Mouse (Mus musculus) c-Kit-positive CD71-negative TER-119-negative erythroid progenitor cells, embryonic 14.5 days (primary cell): Measurements from ENCODE around the gene Arhgap21.

Source experiments
- DNase-seq: peaks from one replicate; pipeline ENCODE4 v3.0.0-alpha.2; 2013; ENCODE audit warnings: low read depth

The Arhgap21 gene

DNA sequence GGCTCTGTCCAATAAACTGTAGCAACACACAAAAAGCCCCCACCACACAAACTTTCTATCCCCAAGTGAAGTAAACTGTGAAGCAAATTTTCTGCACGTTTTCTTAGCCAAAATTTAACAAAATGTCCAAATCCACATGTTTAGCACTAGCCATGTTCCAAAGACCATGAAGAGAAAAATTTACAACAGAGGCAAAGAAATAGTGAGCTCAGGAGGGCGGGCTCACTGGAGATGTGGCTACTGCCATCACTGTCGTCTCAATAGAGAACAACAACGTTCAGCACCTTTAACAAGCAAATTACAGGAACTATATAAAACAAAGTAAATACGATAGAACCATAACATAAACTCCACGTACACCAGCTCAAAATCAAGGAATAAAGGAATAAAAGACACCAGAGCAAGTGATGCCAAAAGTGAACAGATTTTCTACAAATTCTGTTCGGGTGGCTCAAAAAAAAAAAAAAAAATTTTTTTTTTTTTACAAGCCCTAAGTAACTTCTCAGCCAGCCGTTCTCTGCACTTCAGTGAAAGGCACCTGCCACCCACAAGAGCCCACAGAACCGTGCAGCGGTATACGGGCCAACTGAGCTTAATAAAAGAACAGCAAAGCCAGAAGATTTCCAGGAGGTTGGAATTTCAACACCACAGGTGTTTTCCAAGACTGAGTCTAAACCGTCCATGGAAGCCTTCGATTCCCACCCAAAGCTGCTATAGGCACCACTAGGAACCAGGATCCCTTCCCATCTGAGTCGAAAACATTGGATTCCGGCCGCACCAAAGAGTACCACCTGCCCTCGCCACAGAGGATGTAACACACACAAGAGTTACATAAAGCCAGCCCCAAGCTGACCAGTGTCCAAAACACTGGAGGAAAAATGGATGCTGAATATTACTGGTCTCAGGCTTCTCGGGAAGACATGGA lies 2.2 kb downstream of the Arhgap21 start:
- no peak for DNase-seq

DNA sequence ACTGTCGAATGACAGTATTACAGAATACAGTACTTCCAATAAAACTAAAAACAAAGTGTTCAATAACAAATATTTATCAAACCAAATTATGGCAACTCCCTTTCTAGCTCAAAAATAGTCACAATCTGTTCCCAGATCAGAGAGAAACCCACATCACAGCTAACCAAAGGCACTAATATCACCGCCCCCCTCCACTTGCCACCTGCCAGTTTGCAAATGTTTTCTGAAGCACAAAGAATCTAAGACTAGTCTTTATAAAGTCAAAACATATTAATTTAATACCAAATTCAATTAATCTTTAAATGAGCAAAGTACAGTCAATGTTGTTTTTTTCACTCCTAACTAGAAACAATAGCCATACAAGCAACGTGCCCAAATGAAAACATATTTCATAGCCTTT lies 3.3 kb downstream of the Arhgap21 start:
- no peak for DNase-seq

DNA sequence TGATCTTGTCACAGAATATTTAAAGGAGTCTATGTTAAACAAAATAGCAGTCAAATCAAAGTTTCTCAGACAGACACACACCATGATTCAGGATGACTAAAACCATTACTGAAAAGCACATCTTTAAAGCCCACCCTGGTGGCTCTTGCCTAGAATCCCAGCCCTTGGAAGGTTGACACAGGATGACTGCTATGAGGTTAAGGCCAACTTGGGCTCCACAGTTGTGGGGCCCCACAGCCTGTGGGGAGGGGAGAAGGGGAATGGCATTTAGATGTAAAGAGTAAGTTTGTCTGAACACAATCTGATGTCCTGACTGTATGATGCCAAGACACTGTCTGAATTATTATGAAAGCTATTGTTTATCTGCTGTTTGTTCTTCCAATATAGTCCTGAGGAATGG lies 4.2 kb downstream of the Arhgap21 start:
- no peak for DNase-seq

DNA sequence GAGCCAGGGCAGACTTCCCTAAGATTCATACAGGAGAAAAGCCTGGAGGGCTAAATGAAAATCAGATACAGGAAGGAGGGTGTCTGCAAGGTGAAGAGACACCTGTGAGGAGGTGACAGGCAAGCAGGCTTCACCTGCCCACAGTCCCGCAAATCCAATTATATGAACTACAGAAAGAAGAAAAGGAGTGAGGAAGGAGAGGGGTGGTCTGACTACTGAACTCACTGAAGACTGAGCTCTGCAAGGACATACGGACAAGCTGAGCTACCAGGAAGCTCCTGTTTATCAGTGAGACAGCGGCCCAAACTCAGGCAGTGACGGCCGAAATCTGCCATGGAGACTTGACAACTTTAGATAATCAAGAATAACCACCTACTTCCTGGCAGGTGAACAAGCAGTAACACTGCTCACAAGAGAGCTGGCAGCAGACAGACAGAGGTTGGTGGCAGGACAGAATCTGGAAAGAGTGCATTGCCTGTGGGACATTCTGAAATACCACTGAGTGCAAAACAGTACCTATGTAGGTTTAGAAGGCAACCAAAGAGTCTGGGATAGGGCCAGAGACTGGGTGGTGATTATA lies 5.4 kb downstream of the Arhgap21 start:
- DNase-seq: no peak

DNA sequence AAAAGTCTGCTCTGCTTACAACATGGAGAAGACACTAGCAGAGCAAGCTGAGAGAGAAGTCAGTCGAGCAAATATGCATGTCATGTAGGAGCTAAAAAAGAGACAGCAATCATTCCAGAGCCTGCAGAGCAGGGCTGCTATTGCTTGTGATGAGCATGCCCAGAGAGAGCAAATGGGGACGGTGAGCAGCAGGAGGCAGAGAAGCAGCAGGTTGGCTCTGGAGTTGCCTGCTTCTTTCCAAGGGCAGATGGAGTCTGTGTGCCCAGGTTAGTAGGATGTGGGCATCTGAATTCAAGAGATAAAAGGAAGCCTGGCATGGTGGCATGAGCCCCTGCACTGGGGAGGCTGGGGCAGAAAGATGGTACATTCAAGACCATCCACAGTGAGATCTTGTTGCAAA lies 6.4 kb downstream of the Arhgap21 start:
- no peak for DNase-seq

DNA sequence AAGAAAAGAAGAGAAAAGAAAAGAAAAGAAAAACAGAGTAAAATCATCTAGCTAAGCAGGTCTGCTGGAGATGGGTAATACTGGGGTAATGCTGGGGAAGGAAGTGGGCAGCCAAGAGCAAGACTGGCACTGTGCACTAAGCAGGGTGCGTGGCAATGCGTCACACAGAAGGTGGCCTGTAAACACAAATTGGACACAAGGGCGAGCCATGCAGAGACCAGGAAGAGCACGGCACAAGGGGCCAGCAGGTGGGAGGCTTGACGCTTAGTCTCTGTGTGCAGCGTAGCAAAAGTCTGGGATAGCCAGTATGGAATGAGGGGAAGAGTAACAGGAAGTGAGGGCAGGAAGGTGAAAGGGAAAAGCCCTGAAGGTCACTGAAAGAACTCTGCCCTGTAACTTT lies 6.9 kb downstream of the Arhgap21 start:
- no peak for DNase-seq

DNA sequence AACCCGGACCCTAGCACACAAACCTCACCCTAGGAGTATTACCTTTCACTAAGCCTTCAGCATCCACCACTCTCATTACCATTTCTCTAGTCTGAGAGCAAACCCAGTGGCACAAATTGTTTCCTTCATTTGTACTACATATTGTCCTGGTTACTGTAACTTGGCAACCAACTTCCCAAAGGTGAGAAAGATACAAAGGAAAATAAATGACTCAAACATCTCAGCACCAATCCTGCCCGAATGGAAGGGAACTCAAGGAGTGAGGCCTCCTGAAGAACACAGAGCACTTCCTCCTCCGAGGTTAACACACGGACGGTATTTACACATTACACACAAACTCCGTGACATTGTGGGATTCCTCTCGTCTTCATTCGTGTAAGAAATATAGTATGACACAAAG lies 7.4 kb downstream of the Arhgap21 start:
- no peak for DNase-seq

DNA sequence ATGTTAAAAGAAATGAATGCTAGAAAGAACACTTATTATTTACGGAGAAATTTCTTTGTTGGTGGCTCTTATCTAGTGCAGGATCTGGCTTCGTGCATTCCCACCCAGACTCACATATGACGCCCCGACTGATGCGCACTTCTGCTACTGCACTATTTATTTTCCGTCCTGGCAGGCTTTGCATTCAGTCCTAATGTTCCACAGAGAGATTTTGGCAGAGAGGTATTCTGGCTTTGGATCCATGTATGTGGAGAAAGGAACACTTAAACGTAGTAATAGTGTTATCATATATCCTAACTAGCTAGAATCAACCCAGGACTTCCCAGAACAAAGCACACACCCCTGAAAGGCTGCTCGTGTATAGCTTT lies 8.0 kb downstream of the Arhgap21 start:
- DNase-seq: no peak

DNA sequence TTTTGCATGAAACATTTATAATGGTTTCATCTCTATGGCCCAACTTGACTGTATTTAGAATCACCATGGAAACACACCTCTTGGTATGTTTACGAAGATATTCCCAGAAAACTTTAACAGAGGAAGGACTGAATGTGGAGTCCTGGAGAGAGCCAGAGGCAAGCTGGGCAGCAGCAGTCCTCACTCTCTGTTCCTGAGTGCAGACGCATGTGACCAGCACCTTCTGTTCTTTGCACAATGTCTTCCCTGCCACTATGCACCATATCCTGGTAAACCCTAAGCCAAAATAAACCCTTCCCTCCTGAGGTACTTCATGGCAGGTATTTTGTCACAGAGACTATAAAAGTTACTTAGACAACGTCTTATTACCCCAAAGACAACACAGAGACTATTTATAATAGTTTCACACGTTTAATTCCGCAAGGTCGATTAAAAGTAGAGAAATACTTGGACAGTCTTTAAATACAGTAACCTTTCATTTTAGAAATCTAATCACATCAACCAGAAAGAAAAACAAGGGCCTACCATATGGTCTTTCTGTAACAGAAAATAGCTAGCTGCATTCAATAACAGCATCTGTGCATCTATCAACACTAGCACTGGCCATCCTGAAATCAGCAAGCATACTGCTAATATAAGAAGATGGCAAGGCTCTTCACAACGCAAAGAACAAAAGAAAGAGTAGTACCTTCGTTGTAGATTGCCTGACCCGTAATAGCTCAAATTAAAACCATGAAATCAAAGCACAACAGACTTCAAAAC lies 8.6 kb downstream of the Arhgap21 start:
- no peak for DNase-seq

DNA sequence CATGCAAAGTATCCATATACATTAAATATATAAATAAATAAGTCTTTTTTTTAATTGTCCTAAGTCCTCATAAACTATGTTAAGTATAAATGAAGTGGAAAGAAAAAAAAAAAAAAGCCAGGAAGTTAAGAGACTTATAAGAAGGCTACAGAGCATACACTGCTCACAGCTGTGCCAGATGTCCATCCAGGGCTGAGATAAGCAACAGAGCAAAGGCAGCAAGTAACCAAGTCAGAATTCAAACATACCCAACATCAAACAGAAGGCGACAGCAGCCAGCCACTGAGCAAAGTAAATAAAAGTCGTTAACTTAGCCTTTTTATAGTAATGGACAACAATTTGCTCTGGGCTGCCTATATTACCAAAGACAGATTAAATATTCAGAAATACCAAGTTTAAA lies 9.6 kb downstream of the Arhgap21 start:
- no peak for DNase-seq

DNA sequence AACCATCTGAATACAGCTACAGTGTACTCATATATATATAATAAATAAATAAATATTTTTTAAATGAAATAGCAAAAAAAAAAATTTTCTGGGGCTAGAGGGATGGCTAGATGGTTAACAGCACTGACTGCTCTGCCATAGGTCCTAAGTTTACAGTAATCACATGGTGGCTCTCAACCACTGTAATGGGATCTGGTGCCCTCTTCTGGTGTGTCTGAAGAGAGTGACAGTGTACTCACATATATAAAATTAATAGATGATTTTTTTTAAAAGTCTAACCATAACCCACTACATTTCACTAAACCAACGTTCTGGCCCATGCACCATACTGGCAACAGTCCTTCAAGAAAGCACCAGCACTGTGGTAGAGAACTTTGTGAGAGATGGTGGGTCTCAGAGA lies 10.7 kb downstream of the Arhgap21 start:
- DNase-seq: no peak

DNA sequence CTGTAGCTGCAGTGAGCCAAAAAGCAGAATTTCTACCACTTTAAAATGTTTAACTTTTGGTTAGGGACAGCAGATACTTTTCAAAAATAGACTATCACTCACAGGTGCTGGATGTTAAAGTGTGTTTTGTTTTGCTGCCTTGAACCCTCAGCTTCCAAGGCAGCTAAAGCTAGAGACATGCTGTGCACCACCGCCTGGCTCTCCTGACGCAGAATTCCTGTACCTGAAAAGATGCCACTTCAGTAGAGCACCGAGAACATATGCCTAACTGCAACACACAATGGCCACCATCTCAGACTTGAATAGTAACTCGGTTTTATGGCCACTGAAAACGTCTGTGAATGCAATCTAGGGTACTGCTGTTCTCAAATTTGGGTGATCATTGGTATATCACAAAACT lies 12.0 kb downstream of the Arhgap21 start:
- no peak for DNase-seq

DNA sequence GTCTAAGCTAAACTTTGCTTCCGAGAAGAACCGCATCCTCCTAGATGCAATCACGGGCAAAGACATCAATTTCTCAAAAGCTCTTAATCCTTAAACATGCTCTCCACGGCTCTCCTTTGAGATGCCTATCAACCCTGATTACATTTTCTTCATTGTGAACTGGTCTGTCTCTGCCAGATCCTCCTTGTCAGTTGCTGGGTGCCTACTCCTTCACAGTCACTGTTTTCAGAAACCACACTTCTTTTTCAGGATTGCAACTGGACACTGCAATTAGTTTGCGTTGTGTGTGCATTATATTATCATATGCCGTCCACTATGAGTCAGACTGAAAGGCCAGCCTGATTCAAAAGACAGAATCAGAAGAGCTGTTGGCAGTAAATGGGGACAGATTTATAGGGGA lies 12.7 kb downstream of the Arhgap21 start:
- no peak for DNase-seq

DNA sequence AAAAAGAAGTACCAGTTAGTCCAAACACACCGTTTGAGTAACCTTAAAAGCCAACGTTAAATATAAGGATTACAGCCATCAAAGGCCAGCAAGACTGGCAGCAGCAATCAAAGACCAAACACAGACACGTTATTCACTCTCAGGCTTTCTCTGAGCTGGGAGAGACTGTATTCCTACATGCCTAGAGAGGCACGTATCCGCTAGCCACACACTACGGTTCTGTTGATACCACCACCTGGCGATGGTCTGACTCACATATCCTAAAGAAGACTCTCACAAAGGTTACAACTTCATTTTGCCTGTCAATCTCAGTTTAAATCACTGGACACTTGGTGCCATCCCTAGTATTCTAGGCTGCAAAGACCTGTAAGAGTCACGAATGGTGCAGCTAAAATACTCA lies 13.3 kb downstream of the Arhgap21 start:
- DNase-seq: no peak

DNA sequence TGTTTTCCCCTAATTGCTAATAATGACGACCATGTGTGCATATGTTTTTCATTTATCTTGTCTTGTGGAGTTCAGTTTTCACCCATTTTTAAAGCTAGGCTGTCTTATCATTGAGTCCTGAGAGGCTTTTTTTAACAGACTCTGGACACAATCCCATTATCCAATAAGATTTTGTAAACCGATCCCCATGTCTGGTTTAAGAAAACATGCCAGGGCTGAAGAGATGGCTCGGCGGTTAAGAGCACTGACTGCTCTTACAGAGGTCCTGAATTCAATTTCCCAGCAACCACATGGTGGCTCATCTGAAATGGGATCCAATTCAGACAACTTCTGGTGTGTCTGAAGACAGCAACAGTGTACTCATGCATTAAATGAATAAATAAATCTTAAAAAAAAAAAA lies 16.0 kb downstream of the Arhgap21 start:
- DNase-seq: no peak

DNA sequence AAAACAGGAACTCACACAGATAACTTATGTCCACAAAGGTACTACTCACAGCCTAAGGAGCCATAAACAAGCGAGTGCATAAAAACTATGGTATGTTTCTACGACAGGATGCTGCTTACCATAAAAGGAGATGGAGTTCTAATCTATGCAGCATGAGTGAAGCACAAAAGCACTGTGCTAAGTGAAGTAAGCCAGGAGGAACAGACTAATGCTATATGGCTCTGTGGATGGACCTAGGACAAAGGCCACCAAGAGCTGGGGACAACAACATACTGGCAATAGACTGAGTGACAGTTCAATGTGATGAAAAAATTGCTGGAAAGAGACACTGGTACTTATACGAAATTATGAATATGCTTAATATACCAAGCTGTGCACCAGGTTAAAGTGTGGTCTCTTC lies 19.5 kb downstream of the Arhgap21 start:
- no peak for DNase-seq

DNA sequence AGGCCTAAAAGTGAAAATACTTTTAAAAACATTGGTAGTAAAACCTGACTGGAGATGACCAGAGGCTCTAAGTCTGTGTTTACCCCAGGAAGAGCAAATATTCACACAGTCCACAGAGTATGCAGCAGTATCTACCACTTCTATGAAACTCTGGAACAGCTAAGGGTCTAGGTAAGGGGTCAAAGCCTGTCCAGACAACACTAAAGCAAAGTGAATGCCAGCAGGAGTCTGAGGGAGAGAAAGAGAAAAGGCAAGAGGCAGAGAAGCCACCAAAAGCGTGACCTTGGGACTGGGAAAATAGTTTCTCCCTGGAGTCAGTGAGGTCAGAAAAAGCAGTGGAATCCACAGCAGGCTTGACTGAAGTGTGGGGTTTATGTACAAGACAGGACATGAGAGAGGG lies 21.6 kb downstream of the Arhgap21 start:
- no peak for DNase-seq

DNA sequence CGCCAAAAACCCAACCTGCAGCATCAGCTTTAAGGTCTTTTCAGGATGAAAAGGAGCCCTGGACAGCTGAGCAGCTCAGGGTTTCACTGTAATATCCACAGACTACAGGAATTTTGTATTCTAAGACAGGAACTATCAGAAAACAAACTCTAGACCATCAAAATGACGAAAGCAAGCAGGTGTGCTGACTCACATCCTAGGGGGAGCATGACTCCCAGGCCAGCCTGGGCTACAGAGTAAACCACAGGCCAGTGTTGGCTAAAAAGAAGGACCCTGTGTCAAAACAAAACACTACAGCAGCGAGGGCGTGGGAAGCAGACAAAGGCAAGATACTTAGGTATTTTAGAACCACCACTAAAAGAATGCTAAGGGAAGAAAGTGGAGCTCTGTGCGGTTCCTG lies 23.1 kb downstream of the Arhgap21 start:
- DNase-seq: no peak

DNA sequence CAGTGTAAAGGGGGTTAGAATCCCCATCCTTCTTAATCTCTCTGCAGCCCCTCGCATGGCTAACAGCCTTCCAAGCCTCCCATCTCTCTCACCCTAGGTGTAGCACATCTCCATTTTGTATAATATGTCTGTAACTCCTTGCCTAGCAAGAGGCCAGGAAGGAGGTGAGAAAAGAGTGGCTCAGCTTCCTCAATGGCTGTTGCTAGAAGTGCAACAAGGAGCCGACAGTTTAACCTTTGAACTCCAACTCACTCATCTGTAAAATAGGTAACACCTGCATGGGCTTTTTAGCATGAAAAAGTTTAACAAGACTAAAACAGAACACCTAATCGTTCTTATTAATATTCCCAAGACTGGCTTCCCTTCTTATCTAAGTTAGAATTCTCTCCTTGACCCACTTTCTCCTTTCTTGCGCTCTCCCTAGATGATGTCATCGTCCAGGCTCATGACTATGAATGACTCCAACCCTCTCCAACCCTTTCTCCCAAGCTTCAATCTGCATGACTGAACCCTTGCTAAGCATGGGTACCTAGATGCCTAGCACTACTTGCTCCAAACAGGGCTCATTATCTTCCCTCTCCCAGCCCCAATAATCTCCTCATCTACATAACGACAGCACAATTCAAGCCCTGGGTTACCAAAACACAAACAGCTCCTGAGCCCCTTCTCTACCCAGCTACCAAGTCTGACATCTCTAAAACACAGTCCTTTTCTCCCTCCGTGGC lies 24.8 kb downstream of the Arhgap21 start:
- DNase-seq: no peak

DNA sequence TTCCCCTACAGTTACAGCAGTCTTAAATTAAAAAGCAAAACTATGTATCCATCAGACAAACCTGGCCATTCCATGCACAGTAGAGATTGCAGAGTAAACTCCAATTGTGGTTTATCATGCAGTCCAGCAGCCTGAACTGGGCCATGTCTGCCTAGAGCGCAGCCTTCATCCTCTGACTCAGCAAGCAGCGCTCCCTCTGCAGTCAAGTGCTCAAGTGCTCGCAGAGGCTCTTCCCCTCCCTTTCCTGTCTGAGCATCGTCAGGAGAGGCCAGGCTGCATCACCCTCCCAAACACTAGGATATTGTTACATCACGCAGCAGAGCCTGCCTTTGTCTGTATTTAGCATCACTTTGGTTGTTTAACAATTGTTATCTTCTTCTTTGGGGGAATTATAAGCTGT lies 25.5 kb downstream of the Arhgap21 start:
- no peak for DNase-seq

DNA sequence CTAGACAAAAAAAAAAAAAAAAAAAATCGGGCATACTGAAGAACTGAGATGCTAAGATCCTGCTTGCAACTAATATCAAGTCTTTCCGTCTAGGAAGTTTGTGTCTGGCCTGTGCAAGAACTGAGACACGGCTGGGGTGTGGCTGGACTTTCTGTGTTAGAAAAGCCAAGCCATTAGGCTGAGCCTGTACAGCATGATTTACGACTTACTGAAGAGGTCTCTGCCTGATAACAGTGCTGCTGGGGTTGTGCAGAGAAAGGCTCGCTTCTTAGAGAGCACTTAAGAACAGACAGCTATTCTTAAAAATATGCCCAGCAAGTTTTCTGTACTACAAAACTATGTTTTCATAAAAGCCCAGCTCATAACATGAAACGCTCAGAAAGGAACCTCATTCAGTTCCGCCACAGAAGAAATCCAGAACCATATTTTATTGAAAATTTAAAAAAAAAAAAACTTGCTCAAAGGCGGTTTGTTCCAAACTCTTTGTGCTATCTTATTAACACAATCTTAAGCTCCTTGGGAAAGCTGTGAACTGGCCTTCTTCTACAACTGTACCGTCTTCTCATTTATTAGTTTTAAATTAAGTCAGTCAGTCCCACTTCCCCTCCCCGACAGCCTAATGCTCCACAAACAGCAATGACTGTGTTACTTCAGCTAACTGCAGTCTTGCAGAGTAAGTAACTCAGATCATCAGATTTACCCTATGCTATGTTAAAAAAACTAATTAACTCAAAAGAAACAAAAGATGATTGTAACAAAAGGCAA lies 26.1 kb downstream of the Arhgap21 start:
- no peak for DNase-seq

DNA sequence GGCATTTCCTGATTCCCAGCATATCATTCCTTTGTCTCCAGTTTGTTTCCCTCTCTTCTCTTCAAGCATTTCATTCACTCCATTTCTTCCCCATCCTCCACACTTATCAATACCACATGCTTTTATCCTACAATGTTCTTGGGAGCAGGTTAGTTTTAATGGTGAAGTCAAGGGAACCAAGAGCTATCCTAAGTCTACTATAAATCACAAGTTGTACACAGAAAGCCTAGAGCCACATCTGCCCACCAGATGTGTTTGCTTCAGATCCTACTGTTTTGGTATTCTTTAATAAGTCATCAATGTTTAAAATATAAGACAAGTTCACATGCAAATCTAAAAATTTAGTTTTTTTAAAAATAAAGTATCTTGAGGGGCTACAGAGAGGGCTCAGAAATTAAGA lies 27.6 kb downstream of the Arhgap21 start:
- no peak for DNase-seq
